Comparison of ENCODE assay signal across 18 mouse cellular contexts in the genomic region with DNA sequence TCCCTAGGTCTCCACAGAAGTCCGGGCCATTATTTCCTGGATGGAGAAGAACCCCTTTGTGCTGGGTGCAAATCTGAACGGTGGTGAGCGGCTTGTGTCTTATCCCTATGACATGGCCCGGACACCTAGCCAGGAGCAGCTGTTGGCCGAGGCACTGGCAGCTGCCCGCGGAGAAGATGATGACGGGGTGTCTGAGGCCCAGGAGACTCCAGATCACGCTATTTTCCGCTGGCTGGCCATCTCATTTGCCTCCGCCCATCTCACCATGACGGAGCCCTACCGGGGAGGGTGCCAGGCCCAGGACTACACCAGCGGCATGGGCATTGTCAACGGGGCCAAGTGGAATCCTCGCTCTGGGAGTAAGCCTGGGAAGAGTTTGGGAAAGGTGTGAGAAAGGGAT. TPM values are rescaled to one million over a fixed set of nuclear protein-coding genes. Genes with fewer than 3 reads are reported as not detected.
"Had no signal": no experiment of that assay in that cellular context is flagged by ENCODE, and none has a peak within 500 bp of the region (broad histone marks: within the 10 kb centered on the region; RNA-seq: fewer than 3 reads in every experiment).

No protein-coding gene starts in this region.

- DNase-seq: kidney, adult 9 months; layer of hippocampus, adult 9-11 months; liver, embryonic 13.5 days; lung, adult 2 months; lung, postnatal 14 days; lung, postnatal 4 days; midbrain, embryonic 14.5 days; right cerebral cortex, postnatal 25 days; thymus, adult 18-20 months; thymus, postnatal 36 days had no signal

RNA-seq across cellular contexts. Expression of a gene that starts 8.3 kb away (rescaled TPM):
- total RNA-seq: megakaryocyte progenitor cell, adult 5-6 weeks; megakaryocyte-erythroid progenitor cell, adult 5-6 weeks had no signal

RNA-seq across cellular contexts. Expression of a gene that starts 28.5 kb away (rescaled TPM):
- total RNA-seq: layer of hippocampus, adult 2 months; layer of hippocampus, postnatal 25 days; left cerebral cortex, adult 2 months; left cerebral cortex, postnatal 10 days; left cerebral cortex, postnatal 36 days; megakaryocyte progenitor cell, adult 5-6 weeks; megakaryocyte-erythroid progenitor cell, adult 5-6 weeks; midbrain, postnatal 0 days had no signal
